Mouse (Mus musculus): ENCODE data around the gene Arhgap42.

Arhgap42 gene

GRCm38 (mm10) chr9:9210464-9210863 is 28.4 kb downstream of the Arhgap42 start:
- no peak for DNase-seq (ENCODE audit: low spot score in 2 of 2)

- no peak for DNase-seq (ENCODE audit: low spot score in 2 of 2)
Measured at GRCm38 (mm10) chr9:9208205-9208604, 30.7 kb downstream of the Arhgap42 start.

GRCm38 (mm10) chr9:9207251-9207650 is 31.6 kb downstream of the Arhgap42 start:
- no peak for DNase-seq (ENCODE audit: low spot score in 2 of 2)

GRCm38 (mm10) chr9:9200827-9201388 is 38.0 kb downstream of the Arhgap42 start:
- DNase-seq (ENCODE audit: low spot score in 2 of 2) = no peak

GRCm38 (mm10) chr9:9199170-9199841 is 39.6 kb downstream of the Arhgap42 start:
- no peak for DNase-seq (ENCODE audit: low spot score in 2 of 2)

GRCm38 (mm10) chr9:9198645-9199044 is 40.3 kb downstream of the Arhgap42 start:
- no peak for DNase-seq (ENCODE audit: low spot score in 2 of 2)

- no peak for DNase-seq (ENCODE audit: low spot score in 2 of 2)
Measured at GRCm38 (mm10) chr9:9196046-9196445, 42.9 kb downstream of the Arhgap42 start.

- DNase-seq (ENCODE audit: low spot score in 2 of 2) = no peak
Measured at GRCm38 (mm10) chr9:9194496-9194895, 44.4 kb downstream of the Arhgap42 start.

- DNase-seq (ENCODE audit: low spot score in 2 of 2) = no peak
Measured at GRCm38 (mm10) chr9:9192716-9193115, 46.2 kb downstream of the Arhgap42 start.

GRCm38 (mm10) chr9:9190835-9191234 is 48.1 kb downstream of the Arhgap42 start:
- DNase-seq (ENCODE audit: low spot score in 2 of 2) = no peak

- no peak for DNase-seq (ENCODE audit: low spot score in 2 of 2)
Measured at GRCm38 (mm10) chr9:9188167-9188566, 50.7 kb downstream of the Arhgap42 start.

- DNase-seq (ENCODE audit: low spot score in 2 of 2) = no peak
Measured at GRCm38 (mm10) chr9:9177745-9178144, 61.2 kb downstream of the Arhgap42 start.

GRCm38 (mm10) chr9:9174924-9175323 is 64.0 kb downstream of the Arhgap42 start:
- no peak for DNase-seq (ENCODE audit: low spot score in 2 of 2)

- DNase-seq (ENCODE audit: low spot score in 2 of 2) = no peak
Measured at GRCm38 (mm10) chr9:9174206-9174605, 64.7 kb downstream of the Arhgap42 start.

- no peak for DNase-seq (ENCODE audit: low spot score in 2 of 2)
Measured at GRCm38 (mm10) chr9:9173091-9173490, 65.8 kb downstream of the Arhgap42 start.

- no peak for DNase-seq (ENCODE audit: low spot score in 2 of 2)
Measured at GRCm38 (mm10) chr9:9171146-9171816, 67.6 kb downstream of the Arhgap42 start.

GRCm38 (mm10) chr9:9165641-9166063 is 73.2 kb downstream of the Arhgap42 start:
- no peak for DNase-seq (ENCODE audit: low spot score in 2 of 2)

GRCm38 (mm10) chr9:9160736-9161135 is 78.2 kb downstream of the Arhgap42 start:
- DNase-seq (ENCODE audit: low spot score in 2 of 2) = no peak

- no peak for DNase-seq (ENCODE audit: low spot score in 2 of 2)
Measured at GRCm38 (mm10) chr9:9158241-9158640, 80.7 kb downstream of the Arhgap42 start.

- no peak for DNase-seq (ENCODE audit: low spot score in 2 of 2)
Measured at GRCm38 (mm10) chr9:9157425-9157824, 81.5 kb downstream of the Arhgap42 start.

GRCm38 (mm10) chr9:9154636-9155035 is 84.3 kb downstream of the Arhgap42 start:
- no peak for DNase-seq (ENCODE audit: low spot score in 2 of 2)

- no peak for DNase-seq (ENCODE audit: low spot score in 2 of 2)
Measured at GRCm38 (mm10) chr9:9144301-9145121, 94.4 kb downstream of the Arhgap42 start.

Data from frontal cortex, postnatal 10 days (tissue).